8 mouse cellular contexts compared by ENCODE assay signal in genomic region chr12:111966683-111967173, GRCm38 (mm10). TPM values are rescaled to one million over a fixed set of nuclear protein-coding genes. Genes with fewer than 3 reads are reported as not detected.
A peak's percentile ranks its signal among the peaks of the same experiment; 100 is the strongest.
DNase-seq lines count a peak whose midpoint lies in the region; ATAC-seq and TF ChIP-seq lines count a peak whose summit lies in the region.

Gene Atp5mpl, minus strand, starts transcription at chr12:111966977.

- no peak for TF ChIP-seq EP300 in liver, embryonic 14.5 days (IDR thresholded peaks at IDR 0.05; ENCODE audit: low read depth)
- TF ChIP-seq EP300 in stomach, postnatal 0 days (optimal IDR thresholded peaks at IDR 0.05): no peak

- peak; percentile 97 for TF ChIP-seq CTCF in liver, embryonic 14.5 days (IDR thresholded peaks at IDR 0.05; ENCODE audit: low read depth)
- TF ChIP-seq CTCF in stomach, postnatal 0 days (IDR thresholded peaks at IDR 0.05; ENCODE audit: low read depth): peak; percentile 98

- H3K4me2 ChIP-seq in heart, embryonic 15.5 days: peak within 1 kb of the TSS; percentile 71
- H3K4me2 ChIP-seq in liver, embryonic 14.5 days (ENCODE audit: low read depth): peak within 1 kb of the TSS; percentile 89
- peak within 1 kb of the TSS; percentile 62 for H3K4me2 ChIP-seq in neural tube, embryonic 11.5 days (ENCODE audit: low read depth)
- H3K4me2 ChIP-seq in stomach, postnatal 0 days (replicated peaks; ENCODE audit: low read depth): peak within 1 kb of the TSS; percentile 82

- H3K4me3 ChIP-seq in forebrain, embryonic 10.5 days: peak within 1 kb of the TSS; percentile 96
- peak within 1 kb of the TSS; percentile 92 for H3K4me3 ChIP-seq in heart, embryonic 15.5 days
- H3K4me3 ChIP-seq in liver, embryonic 14.5 days (ENCODE audit: insufficient read depth in 1 of 2, low read depth in 2 of 2, low read length in 2 of 2): peak within 1 kb of the TSS; percentile 85 to 86
- peak within 1 kb of the TSS; percentile 86 for H3K4me3 ChIP-seq in neural tube, embryonic 11.5 days (ENCODE audit: low read depth, low read length)
- peak within 1 kb of the TSS; percentile 90 for H3K4me3 ChIP-seq in stomach, postnatal 0 days (ENCODE audit: low read depth, low read length)

- no peaks in the 10 kb centered on the region for H3K27me3 ChIP-seq in forebrain, embryonic 10.5 days (ENCODE audit: poor library complexity, severe bottlenecking)
- H3K27me3 ChIP-seq in heart, embryonic 15.5 days: no peaks in the 10 kb centered on the region
- H3K27me3 ChIP-seq in liver, embryonic 14.5 days (ENCODE audit: control insufficient read depth, insufficient read depth, low read length): no peaks in the 10 kb centered on the region
- no peaks in the 10 kb centered on the region for H3K27me3 ChIP-seq in neural tube, embryonic 11.5 days (ENCODE audit: control insufficient read depth, insufficient read depth, low read length)
- H3K27me3 ChIP-seq in stomach, postnatal 0 days (ENCODE audit: control insufficient read depth, insufficient read depth, low read length): no peaks in the 10 kb centered on the region

- H3K9me3 ChIP-seq in forebrain, embryonic 10.5 days: no peaks in the 10 kb centered on the region
- H3K9me3 ChIP-seq in heart, embryonic 15.5 days (replicated peaks): no peaks in the 10 kb centered on the region
- H3K9me3 ChIP-seq in liver, embryonic 14.5 days (ENCODE audit: control insufficient read depth, low read length): no peaks in the 10 kb centered on the region
- H3K9me3 ChIP-seq in neural tube, embryonic 11.5 days (ENCODE audit: control insufficient read depth, low read length): no peaks in the 10 kb centered on the region
- no peaks in the 10 kb centered on the region for H3K9me3 ChIP-seq in stomach, postnatal 0 days (ENCODE audit: control insufficient read depth, low read length)

- H3K4me1 ChIP-seq in forebrain, embryonic 10.5 days: peaks cover 15% of the 10 kb centered on the region
- peaks cover 28% of the 10 kb centered on the region for H3K4me1 ChIP-seq in heart, embryonic 15.5 days (replicated peaks)
- H3K4me1 ChIP-seq in liver, embryonic 14.5 days (replicated peaks; ENCODE audit: control insufficient read depth in 2 of 2, insufficient read depth in 2 of 2, low read length in 1 of 2): peaks cover 5 to 14% of the 10 kb centered on the region in 2 experiments; a peak in 3 of 4 replicates
- peaks cover 7% of the 10 kb centered on the region for H3K4me1 ChIP-seq in neural tube, embryonic 11.5 days (ENCODE audit: control insufficient read depth, insufficient read depth, low read length)
- H3K4me1 ChIP-seq in stomach, postnatal 0 days (replicated peaks; ENCODE audit: control insufficient read depth, insufficient read depth): peaks cover 3% of the 10 kb centered on the region; the same call in 1 of the 2 replicates

- H3K36me3 ChIP-seq in forebrain, embryonic 10.5 days (replicated peaks): peaks cover 31% of the 10 kb centered on the region
- H3K36me3 ChIP-seq in heart, embryonic 15.5 days: peaks cover 13% of the 10 kb centered on the region
- peaks cover 4% of the 10 kb centered on the region; the same call in 1 of the 2 replicates for H3K36me3 ChIP-seq in liver, embryonic 14.5 days (replicated peaks; ENCODE audit: control insufficient read depth, insufficient read depth, low read depth)
- peaks cover under 1% of the 10 kb centered on the region; the same call in 1 of the 2 replicates for H3K36me3 ChIP-seq in neural tube, embryonic 11.5 days (ENCODE audit: control insufficient read depth, insufficient read depth, low read length)
- H3K36me3 ChIP-seq in stomach, postnatal 0 days (ENCODE audit: control insufficient read depth, insufficient read depth, low read length): peaks cover 2% of the 10 kb centered on the region; the same call in 1 of the 2 replicates

- peak; percentile 96 to 97 for DNase-seq in CD8-positive naive resting alpha-beta T cell, adult 2 months (ENCODE audit: low read depth in 2 of 2, low spot score in 2 of 2)
- peak; percentile 82 for DNase-seq in c-Kit-positive CD71-negative TER-119-negative erythroid progenitor cells, embryonic 14.5 days (ENCODE audit: low read depth)
- peak; percentile 97 for DNase-seq in forebrain, embryonic 10.5 days (ENCODE audit: extremely low spot score, low spot score)
- DNase-seq in kidney, postnatal 25 days: peak; percentile 97
- peak; percentile 80 to 83 (median 83) for DNase-seq in liver, embryonic 14.5 days (ENCODE audit: low read depth in 3 of 3, low spot score in 3 of 3)
- DNase-seq in neural tube, embryonic 11.5 days (ENCODE audit: low spot score): peak; percentile 96
- peak; percentile 98 for DNase-seq in stomach, postnatal 0 days (ENCODE audit: low spot score)

- ATAC-seq in heart, embryonic 15.5 days (replicated peaks; ENCODE audit: insufficient number of reproducible peaks, insufficient read depth, low FRiP score, low read depth): peak; percentile 89
- peak; percentile 89 for ATAC-seq in liver, embryonic 14.5 days (ENCODE audit: insufficient read depth)
- peak; percentile 84 for ATAC-seq in neural tube, embryonic 11.5 days (ENCODE audit: insufficient read depth, low FRiP score, low TSS enrichment)
- ATAC-seq in stomach, postnatal 0 days (ENCODE audit: low FRiP score, low TSS enrichment): peak; percentile 92

- H3K9ac ChIP-seq in heart, embryonic 15.5 days: peak within 1 kb of the TSS; percentile 94
- peak within 1 kb of the TSS; percentile 78 for H3K9ac ChIP-seq in liver, embryonic 14.5 days (replicated peaks)
- peak within 1 kb of the TSS; percentile 89 for H3K9ac ChIP-seq in neural tube, embryonic 11.5 days (ENCODE audit: low read length)
- H3K9ac ChIP-seq in stomach, postnatal 0 days (ENCODE audit: low read length): peak within 1 kb of the TSS; percentile 92

- H3K27ac ChIP-seq in forebrain, embryonic 10.5 days: peak within 1 kb of the TSS; percentile 94
- H3K27ac ChIP-seq in heart, embryonic 15.5 days: peak within 1 kb of the TSS; percentile 87
- peak within 1 kb of the TSS; percentile 8 for H3K27ac ChIP-seq in liver, embryonic 14.5 days
- H3K27ac ChIP-seq in neural tube, embryonic 11.5 days (ENCODE audit: low read depth, low read length): no peak within 1 kb of the TSS
- H3K27ac ChIP-seq in stomach, postnatal 0 days (replicated peaks): peak within 1 kb of the TSS; percentile 71

- under 1% methylated on average over 37 of the region's 37 CpGs for WGBS in forebrain, embryonic 10.5 days
- under 1% methylated on average over 37 of the region's 37 CpGs for WGBS in heart, embryonic 15.5 days
- WGBS in liver, embryonic 14.5 days (ENCODE audit: insufficient replicate concordance): under 1% methylated on average over 37 of the region's 37 CpGs
- under 1% methylated on average over 37 of the region's 37 CpGs for WGBS in neural tube, embryonic 11.5 days
- under 1% methylated on average over 37 of the region's 37 CpGs for WGBS in stomach, postnatal 0 days

RNA-seq across cellular contexts. Expression of gene Atp5mpl, which starts in this region (rescaled TPM):
- polyA plus RNA-seq in forebrain, embryonic 10.5 days (2016; fragmentation: Nextera tagmentation; extraction: Ambion mirVana): 565 and 608 TPM in 2 replicates
- 1,223 and 1,834 TPM in 2 replicates for polyA plus RNA-seq in heart, embryonic 15.5 days (2015; fragmentation: Nextera tagmentation; extraction: Ambion mirVana)
- 139 and 170 TPM in 2 replicates for polyA plus RNA-seq in liver, embryonic 14.5 days (2012; rRNA removed)
- 631 and 642 TPM in 2 replicates for polyA plus RNA-seq in liver, embryonic 14.5 days (2014; fragmentation: Nextera tagmentation; extraction: Ambion mirVana)
- polyA plus RNA-seq in neural tube, embryonic 11.5 days (2014; fragmentation: Nextera tagmentation; extraction: Ambion mirVana): 613 and 635 TPM in 2 replicates
- polyA plus RNA-seq in stomach, postnatal 0 days (2015; fragmentation: Nextera tagmentation; extraction: Ambion mirVana): 814 and 865 TPM in 2 replicates
